Mouse (Mus musculus) intestine, embryonic 14.5 days (tissue): ENCODE measurements around the gene Casp8. TPM values are rescaled to one million over a fixed set of nuclear protein-coding genes. Genes with fewer than 3 reads are reported as not detected.

Experiments used
- ATAC-seq: fragments of 200-750 bp; cut with Nextera tagmentation; replicated peaks from 2 replicates; pipeline ENCODE4 v1.8.0; 2017; ENCODE audit warnings: low read depth, moderate number of reproducible peaks, moderate TSS enrichment, moderate library complexity; ENCODE audit not compliant: low FRiP score, low TSS enrichment
- DNase-seq: peaks from one replicate; pipeline ENCODE4 v3.0.0-alpha.2; 2018; ENCODE audit warnings: low spot score
- H3K27ac ChIP-seq: fragments of 300-500 bp; sonication (generic); 2 replicates; pipeline ENCODE4 v1.5.1; 2014; ENCODE audit warnings: low read depth, mild to moderate bottlenecking, control low read depth
- H3K27me3 ChIP-seq: fragments of 300-500 bp; sonication (generic); replicated peaks from 2 replicates; pipeline ENCODE4 v1.6.1; 2014; ENCODE audit warnings: low read length, control low read depth; ENCODE audit not compliant: control insufficient read depth, insufficient read depth
- H3K36me3 ChIP-seq: fragments of 300-500 bp; sonication (generic); 2 replicates; pipeline ENCODE4 v1.6.1; 2014; ENCODE audit warnings: low read length, control low read depth; ENCODE audit not compliant: control insufficient read depth, insufficient read depth
- H3K4me1 ChIP-seq: fragments of 300-500 bp; sonication (generic); replicated peaks from 2 replicates; pipeline ENCODE4 v1.6.1; 2014; ENCODE audit warnings: low read length, control low read depth, mixed read lengths; ENCODE audit not compliant: control insufficient read depth, insufficient read depth
- H3K4me2 ChIP-seq: fragments of 300-500 bp; sonication (generic); 2 replicates; pipeline ENCODE4 v1.6.1; 2014; ENCODE audit warnings: low read length
- H3K4me3 ChIP-seq: fragments of 300-500 bp; sonication (generic); 2 replicates; pipeline ENCODE4 v1.5.1; 2014; ENCODE audit warnings: low read depth, low read length, control low read depth, mixed read lengths
- H3K9ac ChIP-seq: fragments of 300-500 bp; sonication (generic); 2 replicates; pipeline ENCODE4 v1.6.1; 2014; ENCODE audit warnings: mild to moderate bottlenecking, low read length
- H3K9me3 ChIP-seq: fragments of 300-500 bp; sonication (generic); 2 replicates; pipeline ENCODE4 v1.6.1; 2016; ENCODE audit warnings: low read length, control low read depth; ENCODE audit not compliant: control insufficient read depth
- WGBS: fragments of 180-500 bp; shearing (Covaris S2); extraction: QIAGEN DNeasy Blood & Tissue Kit; methylation state at CpG from one replicate; pipeline ENCODE4 v1.1.7; 2014; 5-methylcytosine and 5-hydroxymethylcytosine counted together
- polyA plus RNA-seq: library from polyadenylated mRNA; unstranded; fragments of >200 nt; fragmentation: Nextera tagmentation; extraction: Ambion mirVana; gene quantifications from 2 replicates; pipeline ENCODE4 v1.2.1, GENCODE M21; 2014

Gene Casp8
- polyA plus RNA-seq, 1 experiment from 2014 or later: 42.8 TPM

GRCm38 (mm10) chr1:58769701-58770100 is 25.5 kb upstream of the Casp8 start:
- no peak for DNase-seq
- H3K27ac ChIP-seq: no peak overlapping the region
- WGBS: 51% methylated on average over 9 of the region's 9 CpGs
- H3K4me1 ChIP-seq: no peaks in the 10 kb centered on the region
- H3K36me3 ChIP-seq: no peaks in the 10 kb centered on the region
- no peak overlapping the region for H3K4me3 ChIP-seq
- H3K27me3 ChIP-seq: no peaks in the 10 kb centered on the region
- H3K4me2 ChIP-seq: no peak overlapping the region
- no peak overlapping the region for H3K9ac ChIP-seq
- H3K9me3 ChIP-seq: no peaks in the 10 kb centered on the region
- no peak for ATAC-seq

- DNase-seq: peak; percentile 61
- 25% methylated on average over 7 of the region's 7 CpGs for WGBS
These were observed 25.0 kb upstream of the Casp8 start for GRCm38 (mm10) chr1:58770111-58770720.

GRCm38 (mm10) chr1:58772084-58772483 is 23.1 kb upstream of the Casp8 start:
- Histone ChIP-seq H3K27ac (no peak overlapping the region), H3K36me3 (no peaks in the 10 kb centered on the region), H3K4me2 (no peak overlapping the region), H3K4me1 (no peaks in the 10 kb centered on the region), H3K9me3 (no peaks in the 10 kb centered on the region), H3K9ac (no peak overlapping the region), H3K27me3 (no peaks in the 10 kb centered on the region), H3K4me3 (no peak overlapping the region)
- no peak for ATAC-seq
- WGBS: 67% methylated on average over 3 of the region's 3 CpGs
- DNase-seq: no peak

More at GRCm38 (mm10) chr1:58770111-58770720, 25.0 kb upstream of the Casp8 start:
- Histone ChIP-seq H3K9ac (no peak overlapping the region), H3K36me3 (no peaks in the 10 kb centered on the region), H3K27ac (no peak overlapping the region), H3K4me2 (no peak overlapping the region; the same call in 1 of the 2 replicates), H3K9me3 (no peaks in the 10 kb centered on the region), H3K4me1 (no peaks in the 10 kb centered on the region), H3K27me3 (no peaks in the 10 kb centered on the region), H3K4me3 (no peak overlapping the region)
- no peak for ATAC-seq

GRCm38 (mm10) chr1:58773280-58773679 is 21.9 kb upstream of the Casp8 start:
- H3K27ac ChIP-seq: no peak overlapping the region
- H3K4me2 ChIP-seq: no peak overlapping the region
- H3K9me3 ChIP-seq: no peaks in the 10 kb centered on the region
- ATAC-seq: no peak
- no peaks in the 10 kb centered on the region for H3K36me3 ChIP-seq
- no peaks in the 10 kb centered on the region for H3K27me3 ChIP-seq
- DNase-seq: no peak
- H3K9ac ChIP-seq: no peak overlapping the region
- no peaks in the 10 kb centered on the region for H3K4me1 ChIP-seq
- no peak overlapping the region for H3K4me3 ChIP-seq

- Histone ChIP-seq H3K27ac (no peak overlapping the region), H3K27me3 (no peaks in the 10 kb centered on the region), H3K4me3 (no peak overlapping the region), H3K9me3 (no peaks in the 10 kb centered on the region), H3K4me2 (no peak overlapping the region), H3K4me1 (no peaks in the 10 kb centered on the region), H3K9ac (no peak overlapping the region), H3K36me3 (no peaks in the 10 kb centered on the region)
- WGBS: 72% methylated on average over 2 of the region's 2 CpGs
- ATAC-seq (no peak), DNase-seq (no peak)
These were observed 21.3 kb upstream of the Casp8 start for GRCm38 (mm10) chr1:58773905-58774304.

- H3K4me3 ChIP-seq: no peak overlapping the region
- H3K9ac ChIP-seq: no peak overlapping the region
- no peaks in the 10 kb centered on the region for H3K9me3 ChIP-seq
- no peaks in the 10 kb centered on the region for H3K4me1 ChIP-seq
- H3K27me3 ChIP-seq: no peaks in the 10 kb centered on the region
- no peak for ATAC-seq
- H3K36me3 ChIP-seq: no peaks in the 10 kb centered on the region
- no peak for DNase-seq
- H3K4me2 ChIP-seq: no peak overlapping the region
- WGBS: 93% methylated on average over 5 of the region's 5 CpGs
- no peak overlapping the region for H3K27ac ChIP-seq
These were observed 19.8 kb upstream of the Casp8 start for GRCm38 (mm10) chr1:58775361-58775760.

- Histone ChIP-seq H3K9me3 (no peaks in the 10 kb centered on the region), H3K27me3 (no peaks in the 10 kb centered on the region), H3K9ac (no peak overlapping the region), H3K4me3 (no peak overlapping the region), H3K4me2 (no peak overlapping the region), H3K36me3 (no peaks in the 10 kb centered on the region), H3K27ac (no peak overlapping the region), H3K4me1 (no peaks in the 10 kb centered on the region)
- DNase-seq: no peak
- 97% methylated on average over 1 of the region's 1 CpGs for WGBS
- ATAC-seq: no peak
These were observed 17.6 kb upstream of the Casp8 start for GRCm38 (mm10) chr1:58777583-58777982.

GRCm38 (mm10) chr1:58778226-58778625 is 16.9 kb upstream of the Casp8 start:
- no peak for DNase-seq
- H3K9me3 ChIP-seq: no peaks in the 10 kb centered on the region
- H3K4me2 ChIP-seq: no peak overlapping the region
- H3K36me3 ChIP-seq: no peaks in the 10 kb centered on the region
- no peaks in the 10 kb centered on the region for H3K27me3 ChIP-seq
- ATAC-seq: no peak
- WGBS: 21% methylated on average over 1 of the region's 1 CpGs
- H3K9ac ChIP-seq: no peak overlapping the region
- no peaks in the 10 kb centered on the region for H3K4me1 ChIP-seq
- no peak overlapping the region for H3K4me3 ChIP-seq
- no peak overlapping the region for H3K27ac ChIP-seq

GRCm38 (mm10) chr1:58786276-58786675 is 8.9 kb upstream of the Casp8 start:
- no peak overlapping the region for H3K9ac ChIP-seq
- H3K4me1 ChIP-seq: no peaks in the 10 kb centered on the region
- 91% methylated on average over 2 of the region's 2 CpGs for WGBS
- ATAC-seq: no peak
- no peaks in the 10 kb centered on the region for H3K9me3 ChIP-seq
- DNase-seq: no peak
- H3K27ac ChIP-seq: no peak overlapping the region
- H3K36me3 ChIP-seq: no peaks in the 10 kb centered on the region
- H3K4me3 ChIP-seq: no peak overlapping the region
- no peaks in the 10 kb centered on the region for H3K27me3 ChIP-seq
- H3K4me2 ChIP-seq: no peak overlapping the region
